Mouse (Mus musculus) limb, embryonic 11.5 days (tissue): Measurements from ENCODE around the gene Tprn. TPM values are rescaled to one million over a fixed set of nuclear protein-coding genes. Genes with fewer than 3 reads are reported as not detected.

Experiments
- ATAC-seq: fragments of 200-750 bp; cut with Nextera tagmentation; 2 replicates; pipeline ENCODE4 v1.8.0; 2017; ENCODE audit warnings: low read depth; ENCODE audit not compliant: insufficient number of reproducible peaks, low FRiP score, low TSS enrichment
- DNase-seq: peaks from one replicate; pipeline ENCODE4 v3.0.0-alpha.2; 2015; ENCODE audit warnings: low spot score
- H3K27ac ChIP-seq: fragments of 300-500 bp; sonication (generic); replicated peaks from 2 replicates; pipeline ENCODE4 v1.5.1; 2014; ENCODE audit warnings: low read depth, mild to moderate bottlenecking, low read length
- H3K27me3 ChIP-seq: fragments of 300-500 bp; sonication (generic); 2 replicates; pipeline ENCODE4 v1.6.1; 2014; ENCODE audit warnings: mild to moderate bottlenecking, low read length, mixed read lengths; ENCODE audit not compliant: control insufficient read depth, insufficient read depth
- H3K36me3 ChIP-seq: fragments of 300-500 bp; sonication (generic); 2 replicates; pipeline ENCODE4 v1.6.1; 2014; ENCODE audit warnings: mild to moderate bottlenecking, low read length, moderate library complexity, mixed read lengths; ENCODE audit not compliant: control insufficient read depth, insufficient read depth
- H3K4me1 ChIP-seq: fragments of 300-500 bp; sonication (generic); 2 replicates; pipeline ENCODE4 v1.6.1; 2014; ENCODE audit warnings: low read length, mixed read lengths; ENCODE audit not compliant: control insufficient read depth, insufficient read depth
- H3K4me2 ChIP-seq: fragments of 300-500 bp; sonication (generic); 2 replicates; pipeline ENCODE4 v1.6.1; 2014; ENCODE audit warnings: low read depth, mild to moderate bottlenecking, moderate library complexity; ENCODE audit not compliant: severe bottlenecking
- H3K4me3 ChIP-seq: fragments of 300-500 bp; sonication (generic); 2 replicates; pipeline ENCODE4 v1.5.1; 2014; ENCODE audit warnings: low read depth, low read length
- H3K9ac ChIP-seq: fragments of 300-500 bp; sonication (generic); 2 replicates; pipeline ENCODE4 v1.6.1; 2014; ENCODE audit warnings: mild to moderate bottlenecking, low read length
- H3K9me3 ChIP-seq: fragments of 300-500 bp; sonication (generic); 2 replicates; pipeline ENCODE4 v1.6.1; 2016; ENCODE audit warnings: low read length; ENCODE audit not compliant: control insufficient read depth
- WGBS: fragments of 180-500 bp; shearing (Covaris S2); extraction: QIAGEN DNeasy Blood & Tissue Kit; methylation state at CpG from one replicate; pipeline ENCODE4 v1.1.7; 2014; 5-methylcytosine and 5-hydroxymethylcytosine counted together
- polyA plus RNA-seq: library from polyadenylated mRNA; unstranded; fragments of >200 nt; fragmentation: Nextera tagmentation; extraction: Ambion mirVana; gene quantifications from 2 replicates; pipeline ENCODE4 v1.2.1, GENCODE M21; 2014

The Tprn gene
- polyA plus RNA-seq, 1 experiment from 2014 or later: 5.7 TPM

DNA sequence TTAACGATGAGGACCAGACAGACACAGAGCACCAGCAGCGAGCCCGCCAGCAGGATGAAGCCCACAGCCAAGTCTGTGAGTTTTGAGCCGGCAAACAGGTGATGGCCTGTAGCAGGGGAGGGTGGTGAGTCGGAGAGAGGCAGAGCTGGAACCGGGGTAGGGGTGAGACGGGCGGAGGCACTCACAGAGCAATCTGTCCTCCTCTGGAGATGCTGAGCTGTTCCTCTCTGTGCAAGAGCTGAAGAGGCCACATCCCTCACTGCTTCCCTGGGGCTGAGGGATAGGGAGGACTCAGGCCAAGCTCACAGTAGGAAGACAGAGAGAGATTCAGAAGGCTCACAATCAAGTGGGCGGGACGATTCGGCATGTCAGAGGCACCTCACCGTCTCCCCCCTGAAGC is 31.4 kb upstream of the Tprn start:
- H3K36me3 ChIP-seq: no peaks in the 10 kb centered on the region
- H3K4me3 ChIP-seq: no peak overlapping the region
- no peaks in the 10 kb centered on the region for H3K4me1 ChIP-seq
- no peak overlapping the region for H3K4me2 ChIP-seq
- DNase-seq (no peak), ATAC-seq (no peak)
- H3K9ac ChIP-seq: no peak overlapping the region
- H3K9me3 ChIP-seq: no peaks in the 10 kb centered on the region
- WGBS: 57% methylated on average over 12 of the region's 12 CpGs
- no peaks in the 10 kb centered on the region for H3K27me3 ChIP-seq
- no peak overlapping the region for H3K27ac ChIP-seq

DNA sequence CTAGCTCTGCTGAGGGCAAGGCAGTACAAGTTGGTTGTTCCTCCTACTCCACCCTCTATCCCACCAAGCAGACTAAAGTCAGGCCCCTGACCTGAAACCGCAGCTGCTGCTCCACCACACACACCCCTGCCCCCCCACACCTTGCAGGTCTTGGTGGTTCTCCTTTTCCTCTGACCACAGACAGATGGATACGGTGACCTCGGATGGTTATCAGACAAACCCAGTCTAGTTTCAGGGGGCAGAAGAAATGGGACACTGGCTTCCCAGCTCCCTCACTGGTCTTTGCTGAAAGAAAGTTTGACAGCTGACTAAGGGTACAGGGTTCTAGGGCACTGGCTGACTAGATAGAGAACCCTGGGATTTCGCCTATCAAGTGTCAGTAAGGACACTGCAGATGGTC is 29.0 kb upstream of the Tprn start:
- no peak for DNase-seq
- no peaks in the 10 kb centered on the region for H3K4me1 ChIP-seq
- no peak overlapping the region for H3K4me3 ChIP-seq
- no peak overlapping the region for H3K27ac ChIP-seq
- no peaks in the 10 kb centered on the region for H3K36me3 ChIP-seq
- 74% methylated on average over 4 of the region's 4 CpGs for WGBS
- no peak overlapping the region for H3K4me2 ChIP-seq
- H3K27me3 ChIP-seq: no peaks in the 10 kb centered on the region
- no peak overlapping the region for H3K9ac ChIP-seq
- no peak for ATAC-seq
- no peaks in the 10 kb centered on the region for H3K9me3 ChIP-seq

DNA sequence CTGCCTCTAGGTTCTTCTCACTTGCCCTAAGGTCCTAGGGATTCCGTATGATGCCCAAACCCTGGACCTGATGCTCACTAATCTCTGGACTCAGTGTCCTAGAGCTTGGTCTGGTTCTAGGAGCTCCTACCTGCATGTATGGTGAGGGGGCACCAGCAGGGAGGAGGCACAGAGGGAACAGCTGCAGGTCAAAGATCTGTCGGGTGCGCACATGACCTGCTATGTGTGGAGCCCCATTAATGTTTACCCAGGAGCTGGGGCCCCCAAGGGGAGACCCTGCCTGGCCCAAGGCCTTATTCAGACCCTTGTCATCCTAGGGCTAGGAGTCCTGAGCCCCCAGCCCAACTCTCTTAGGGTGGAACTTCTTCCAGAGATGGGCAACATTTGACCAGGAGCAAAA is 28.4 kb upstream of the Tprn start, which contains the start of gene Slc34a3:
TSS of gene Slc34a3 (minus strand) at position 315 of the 400 bp plus-strand sequence.
- Histone ChIP-seq H3K27ac (no peak within 1 kb of the TSS), H3K9me3 (no peaks in the 10 kb centered on the region), H3K9ac (no peak within 1 kb of the TSS), H3K4me3 (no peak within 1 kb of the TSS), H3K4me1 (no peaks in the 10 kb centered on the region), H3K27me3 (peaks cover under 1% of the 10 kb centered on the region; the same call in 1 of the 2 replicates), H3K36me3 (no peaks in the 10 kb centered on the region), H3K4me2 (no peak within 1 kb of the TSS)
- no peak for ATAC-seq
- no peak for DNase-seq
- WGBS: 94% methylated on average over 3 of the region's 3 CpGs

DNA sequence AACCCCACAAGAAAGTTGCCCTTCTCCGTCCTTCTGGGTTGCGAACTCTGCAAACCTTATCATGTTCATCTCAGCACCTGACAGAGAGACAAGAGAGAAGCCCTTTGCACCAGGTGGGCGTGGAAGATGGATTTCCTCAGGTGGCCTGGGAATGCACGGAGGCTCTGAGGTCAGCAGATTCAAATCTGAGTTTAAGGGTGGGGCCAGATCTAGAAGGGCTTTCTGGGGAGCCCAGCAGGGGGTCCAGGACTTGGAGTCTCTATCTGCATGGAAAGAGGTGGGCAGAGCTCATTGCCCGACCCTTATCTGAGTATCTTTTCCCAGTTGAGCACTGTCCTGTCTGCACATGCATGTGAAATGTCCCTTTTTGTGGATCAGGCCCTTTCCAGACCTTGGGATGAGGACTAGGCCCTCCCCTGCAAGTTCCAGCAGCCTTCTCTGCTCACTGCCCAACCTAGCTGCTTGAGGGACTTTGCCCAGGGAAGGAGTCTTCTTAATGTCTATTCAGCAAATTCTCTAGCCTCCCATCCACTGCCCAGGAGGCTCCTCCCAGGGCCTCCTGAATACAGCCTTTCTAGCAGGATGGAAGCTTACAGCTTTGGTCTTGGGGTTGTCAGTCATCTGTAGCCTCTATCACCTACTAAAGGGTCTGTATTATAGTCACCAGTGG is 27.7 kb upstream of the Tprn start:
- WGBS: 71% methylated on average over 5 of the region's 5 CpGs
- Histone ChIP-seq H3K4me1 (no peaks in the 10 kb centered on the region), H3K9ac (no peak overlapping the region), H3K9me3 (no peaks in the 10 kb centered on the region), H3K27me3 (peaks cover 2% of the 10 kb centered on the region; the same call in 1 of the 2 replicates), H3K27ac (no peak overlapping the region), H3K4me2 (no peak overlapping the region), H3K4me3 (no peak overlapping the region), H3K36me3 (no peaks in the 10 kb centered on the region)
- DNase-seq: no peak
- no peak for ATAC-seq

DNA sequence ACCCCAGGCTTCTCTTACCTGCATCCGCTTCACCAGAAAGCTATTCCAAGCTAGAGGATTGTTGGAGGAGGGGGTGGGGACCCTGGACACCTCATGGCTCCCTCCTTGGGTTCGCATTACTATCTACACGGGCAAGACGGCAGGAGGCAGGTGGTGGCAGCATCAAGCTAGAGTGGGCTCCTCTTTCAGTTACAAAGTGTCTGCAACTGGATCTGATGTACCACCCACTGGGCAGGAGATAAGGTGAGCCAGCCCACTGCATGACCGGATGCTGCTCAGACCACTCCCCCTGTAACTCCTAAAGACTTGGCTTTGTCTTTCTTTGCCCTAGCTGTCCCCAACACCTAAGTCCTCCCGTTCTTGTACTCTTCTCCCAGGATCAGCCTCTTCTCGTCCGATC is 25.8 kb upstream of the Tprn start, which contains the start of gene Rnf224:
TSS of gene Rnf224 (minus strand) at position 174 of the 400 bp plus-strand sequence.
- H3K27me3 ChIP-seq: peaks cover 10% of the 10 kb centered on the region
- 34% methylated on average over 8 of the region's 8 CpGs for WGBS
- ATAC-seq (no peak), DNase-seq (no peak)
- no peak within 1 kb of the TSS for H3K9ac ChIP-seq
- H3K4me2 ChIP-seq: no peak within 1 kb of the TSS
- no peaks in the 10 kb centered on the region for H3K36me3 ChIP-seq
- H3K4me1 ChIP-seq: peaks cover 8% of the 10 kb centered on the region; the same call in 1 of the 2 replicates
- H3K27ac ChIP-seq: no peak within 1 kb of the TSS
- no peaks in the 10 kb centered on the region for H3K9me3 ChIP-seq
- no peak within 1 kb of the TSS for H3K4me3 ChIP-seq

DNA sequence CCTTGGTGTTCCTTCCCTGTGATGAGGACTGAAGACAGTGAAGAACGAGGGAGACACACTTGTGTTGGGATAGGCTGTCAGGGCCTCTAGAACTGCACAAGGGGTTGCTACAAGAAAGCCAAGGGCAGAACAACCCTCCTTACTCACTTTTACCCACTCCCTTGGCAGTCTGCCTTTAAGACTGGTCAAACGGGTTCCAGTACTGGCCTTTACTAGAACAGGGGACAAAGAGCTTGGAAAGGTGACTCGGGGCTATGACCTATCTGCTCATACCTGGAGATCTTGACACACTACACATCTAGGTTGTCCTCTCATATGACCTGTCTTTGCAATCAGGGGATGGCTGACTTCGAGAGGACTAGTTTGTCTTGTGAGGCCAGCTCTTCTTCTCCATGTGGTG is 24.9 kb upstream of the Tprn start:
- no peak overlapping the region for H3K27ac ChIP-seq
- no peak for DNase-seq
- ATAC-seq: no peak
- H3K4me2 ChIP-seq: no peak overlapping the region
- peaks cover 18% of the 10 kb centered on the region for H3K27me3 ChIP-seq
- no peaks in the 10 kb centered on the region for H3K9me3 ChIP-seq
- no peak overlapping the region for H3K9ac ChIP-seq
- H3K4me1 ChIP-seq: peaks cover 11% of the 10 kb centered on the region; the same call in 1 of the 2 replicates
- no peaks in the 10 kb centered on the region for H3K36me3 ChIP-seq
- no peak overlapping the region for H3K4me3 ChIP-seq
- WGBS: 61% methylated on average over 4 of the region's 4 CpGs

DNA sequence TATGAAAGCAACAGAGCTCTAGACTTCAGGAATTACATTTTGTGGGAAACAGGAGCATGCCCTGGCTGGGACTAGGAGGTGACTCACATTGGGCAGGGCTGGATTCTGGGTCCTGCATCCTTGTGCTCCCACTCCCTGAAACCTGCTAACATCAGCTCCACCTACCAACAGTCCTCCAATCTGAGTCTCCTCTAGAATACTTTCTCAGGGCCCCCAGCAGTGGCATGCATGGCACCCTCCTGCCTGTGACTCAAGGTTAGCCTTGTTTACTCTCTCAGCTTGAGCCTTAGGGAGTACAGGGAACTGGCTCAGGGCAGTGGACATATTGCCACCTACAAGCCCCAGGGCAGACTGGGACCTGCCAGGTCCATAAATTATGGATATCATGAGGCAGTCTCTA is 24.3 kb upstream of the Tprn start:
- no peak for DNase-seq
- H3K27me3 ChIP-seq: peaks cover 23% of the 10 kb centered on the region
- no peak overlapping the region for H3K4me3 ChIP-seq
- H3K27ac ChIP-seq: no peak overlapping the region
- H3K4me1 ChIP-seq: peaks cover 11% of the 10 kb centered on the region; the same call in 1 of the 2 replicates
- ATAC-seq: no peak
- H3K36me3 ChIP-seq: no peaks in the 10 kb centered on the region
- no peaks in the 10 kb centered on the region for H3K9me3 ChIP-seq
- no peak overlapping the region for H3K9ac ChIP-seq
- H3K4me2 ChIP-seq: no peak overlapping the region

DNA sequence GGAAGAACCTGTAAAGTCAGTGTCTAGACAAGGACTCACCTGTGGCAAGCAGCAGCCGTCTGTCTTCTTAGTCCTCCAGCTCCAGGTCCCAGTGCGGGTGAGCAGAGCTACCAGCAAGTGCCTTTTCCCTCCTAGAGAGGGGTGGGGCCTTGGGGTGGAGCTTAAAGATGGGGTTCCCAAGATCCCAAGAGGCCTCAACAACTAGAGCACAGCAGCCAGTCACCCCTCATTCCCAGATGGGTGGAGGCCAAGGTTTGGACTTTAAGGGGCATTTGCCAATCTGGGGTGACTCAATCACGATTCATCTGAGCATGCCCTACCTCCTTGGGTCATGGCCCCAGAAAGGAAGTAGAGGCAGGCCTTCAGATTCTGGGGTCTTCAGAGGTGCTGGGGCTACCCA is 22.7 kb upstream of the Tprn start:
- Histone ChIP-seq H3K4me1 (peaks cover 11% of the 10 kb centered on the region; the same call in 1 of the 2 replicates), H3K4me2 (no peak overlapping the region; the same call in 1 of the 2 replicates), H3K36me3 (no peaks in the 10 kb centered on the region), H3K9ac (no peak overlapping the region), H3K27ac (no peak overlapping the region), H3K4me3 (no peak overlapping the region), H3K27me3 (peaks cover 29% of the 10 kb centered on the region), H3K9me3 (no peaks in the 10 kb centered on the region)
- WGBS: 88% methylated on average over 3 of the region's 3 CpGs
- ATAC-seq: no peak
- DNase-seq: no peak
